Mouse (Mus musculus): ENCODE results near the gene Sntb2. TPM values are rescaled to one million over a fixed set of nuclear protein-coding genes. Genes with fewer than 3 reads are reported as not detected.

Sntb2 gene
- polyA plus RNA-seq, 1 experiment = 10.4 TPM

DNA sequence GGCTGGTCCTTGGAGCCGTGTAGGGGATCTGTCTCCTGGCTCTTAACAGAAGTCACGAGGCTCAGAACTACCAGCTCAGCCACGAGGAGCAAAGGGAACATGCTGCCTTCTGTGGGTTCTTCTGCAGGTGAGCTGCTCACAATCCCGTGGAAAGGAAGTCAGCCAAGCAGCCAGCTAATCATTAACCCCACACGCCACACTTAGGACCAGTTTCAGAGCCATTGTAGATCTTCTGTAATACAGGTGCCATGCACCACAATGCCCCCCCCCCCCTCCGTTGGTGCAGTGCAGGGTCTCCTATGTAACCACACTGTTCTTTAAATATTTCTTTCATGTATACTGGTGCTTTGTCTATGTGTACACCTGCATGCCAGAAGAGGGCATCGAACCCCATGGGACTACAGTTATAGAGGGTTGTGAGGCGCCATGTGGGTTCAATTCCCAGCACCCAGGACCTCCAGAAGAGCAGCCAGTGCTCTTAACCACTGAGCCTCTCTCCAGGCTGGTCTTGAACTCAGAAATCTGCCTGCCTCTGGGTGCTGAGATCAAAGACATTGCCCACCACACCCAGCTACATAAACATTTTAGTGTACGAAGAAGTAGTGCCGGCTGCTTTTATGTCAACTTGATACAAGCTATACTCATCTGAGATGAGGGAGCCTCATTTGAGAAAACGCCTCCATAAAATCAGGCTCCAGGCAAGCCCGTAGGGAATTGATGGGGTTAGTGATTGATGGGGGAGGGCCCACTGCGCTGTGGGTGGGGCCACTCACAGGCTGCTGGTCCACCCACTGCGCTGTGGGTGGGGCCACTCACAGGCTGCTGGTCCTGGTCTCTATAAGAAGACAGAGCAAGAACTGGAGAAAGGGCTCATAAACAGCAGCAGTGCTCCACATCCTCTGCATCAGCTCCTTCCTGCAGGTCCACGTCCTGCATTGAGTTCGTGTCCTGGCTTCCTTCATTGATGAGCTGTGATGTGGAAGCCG lies 130.3 kb downstream of the Sntb2 start, which contains the start of gene Tmed6:
Gene Tmed6, minus strand, starts transcription at position 134 of the 986 bp plus-strand sequence.
- no peaks in the 10 kb centered on the region for H3K36me3 ChIP-seq (ENCODE audit: control insufficient read depth, insufficient read depth, low read length)
- WGBS = 42% methylated on average over 17 of the region's 17 CpGs
- no peak within 1 kb of the TSS for H3K4me3 ChIP-seq (ENCODE audit: insufficient read depth, low read depth, low read length)
- H3K27me3 ChIP-seq (replicated peaks; ENCODE audit: control insufficient read depth, insufficient read depth, low read length) = no peaks in the 10 kb centered on the region
- peak; percentile 93 for DNase-seq
- H3K4me1 ChIP-seq (ENCODE audit: control insufficient read depth, insufficient read depth, low read length) = peaks cover 6% of the 10 kb centered on the region; the same call in 1 of the 2 replicates
- TF ChIP-seq POLR2A (IDR thresholded peaks at IDR 0.05; ENCODE audit: low read depth, low read length) (no peak), CTCF (conservative IDR thresholded peaks at IDR 0.05; ENCODE audit: insufficient read depth, insufficient read length, low read depth, low read length) (no peak)
- H3K27ac ChIP-seq (ENCODE audit: insufficient read depth, low read depth, low read length) = peak within 1 kb of the TSS; percentile 18

Other genes with a start within 250 kb of the Sntb2 start
- gene Has3, start 65.5 kb upstream of the Sntb2 start, polyA plus RNA-seq (2012; rRNA removed) = 0.72 and 0.98 TPM in 2 replicates
- gene Utp4, start 42.1 kb upstream of the Sntb2 start, polyA plus RNA-seq (2012; rRNA removed) = 24.1 and 24.5 TPM in 2 replicates
- gene Vps4a, start 95.5 kb downstream of the Sntb2 start, polyA plus RNA-seq (2012; rRNA removed) = 31.0 and 33.4 TPM in 2 replicates
- 39.5 and 43.4 TPM in 2 replicates for gene Pdf, start 112.9 kb downstream of the Sntb2 start, polyA plus RNA-seq (2012; rRNA removed)
- 29.4 and 32.2 TPM in 2 replicates for gene Cog8, start 120.9 kb downstream of the Sntb2 start, polyA plus RNA-seq (2012; rRNA removed)
- gene Nip7, start 121.1 kb downstream of the Sntb2 start, polyA plus RNA-seq (2012; rRNA removed) = 38.2 and 54.3 TPM in 2 replicates
- gene Tmed6, start 129.9 kb downstream of the Sntb2 start, polyA plus RNA-seq (2012; rRNA removed) = 55.0 and 65.3 TPM in 2 replicates
- 8.7 and 12.2 TPM in 2 replicates for gene Terf2, start 160.8 kb downstream of the Sntb2 start, polyA plus RNA-seq (2012; rRNA removed)
- 186 and 203 TPM in 2 replicates for gene Cyb5b, start 214.9 kb downstream of the Sntb2 start, polyA plus RNA-seq (2012; rRNA removed)